Mouse (Mus musculus) kidney, postnatal 0 days (tissue): ENCODE measurements at regions not wholly inside any gene's neighbourhood (a gene's known extent, or its start where the extent isn't known, plus 50 kb on each side); places are given as distances from the start of the nearest gene placed in this dataset.

Source experiments
- ATAC-seq: fragments of 200-750 bp; cut with Nextera tagmentation; replicated peaks from 2 replicates; pipeline ENCODE4 v1.8.0; 2017; ENCODE audit warnings: low read depth, moderate number of reproducible peaks, moderate TSS enrichment, moderate library complexity; ENCODE audit not compliant: low FRiP score
- DNase-seq: peaks from one replicate; pipeline ENCODE4 v3.0.0-alpha.2; 2016; ENCODE audit warnings: low spot score
- H3K27ac ChIP-seq: fragments of 300-500 bp; sonication (generic); 2 replicates; pipeline ENCODE4 v1.5.1; 2014; ENCODE audit warnings: mild to moderate bottlenecking
- H3K27me3 ChIP-seq: fragments of 300-500 bp; sonication (generic); 2 replicates; pipeline ENCODE4 v1.6.1; 2014; ENCODE audit warnings: low read length, mixed read lengths; ENCODE audit not compliant: insufficient read depth
- H3K36me3 ChIP-seq: fragments of 300-500 bp; sonication (generic); 2 replicates; pipeline ENCODE4 v1.6.1; 2014; ENCODE audit warnings: low read length, mixed read lengths; ENCODE audit not compliant: insufficient read depth
- H3K4me1 ChIP-seq: fragments of 300-500 bp; sonication (generic); replicated peaks from 2 replicates; pipeline ENCODE4 v1.6.1; 2014; ENCODE audit warnings: antibody characterized with exemption, low read length, mixed read lengths; ENCODE audit not compliant: insufficient read depth
- H3K4me2 ChIP-seq: fragments of 300-500 bp; sonication (generic); 2 replicates; pipeline ENCODE4 v1.6.1; 2014; ENCODE audit warnings: mild to moderate bottlenecking, low read length, moderate library complexity, mixed read lengths
- H3K4me3 ChIP-seq: fragments of 300-500 bp; sonication (generic); replicated peaks from 2 replicates; pipeline ENCODE4 v1.5.1; 2014; ENCODE audit warnings: low read depth, low read length
- H3K9ac ChIP-seq: fragments of 300-500 bp; sonication (generic); 2 replicates; pipeline ENCODE4 v1.6.1; 2014; ENCODE audit warnings: low read depth, low read length
- H3K9me3 ChIP-seq: fragments of 300-500 bp; sonication (generic); replicated peaks from 2 replicates; pipeline ENCODE4 v1.6.1; 2016; ENCODE audit warnings: low read length, inconsistent platforms, mixed read lengths
- CTCF ChIP-seq: IDR thresholded peaks from 2 replicates; pipeline ENCODE4 v1.5.1; 2016; ENCODE audit warnings: antibody characterized with exemption, low read depth, mild to moderate bottlenecking, moderate library complexity
- WGBS: fragments of 180-500 bp; shearing (Covaris S2); extraction: QIAGEN DNeasy Blood & Tissue Kit; methylation state at CpG from one replicate; pipeline ENCODE4 v1.1.7; 2014; 5-methylcytosine and 5-hydroxymethylcytosine counted together

GRCm38 (mm10) chr19:23066726-23067125 lies 74.3 kb upstream of the Klf9 start:
- no peak for TF ChIP-seq CTCF
- Histone ChIP-seq H3K36me3 (no peaks in the 10 kb centered on the region), H3K9me3 (no peaks in the 10 kb centered on the region), H3K4me3 (no peak overlapping the region), H3K27me3 (no peaks in the 10 kb centered on the region), H3K9ac (no peak overlapping the region), H3K27ac (no peak overlapping the region), H3K4me2 (no peak overlapping the region), H3K4me1 (no peaks in the 10 kb centered on the region)
- DNase-seq (no peak), ATAC-seq (no peak)
- 91% methylated on average over 2 of the region's 2 CpGs for WGBS

GRCm38 (mm10) chr19:23068600-23068999 lies 72.4 kb upstream of the Klf9 start:
- Histone ChIP-seq H3K9me3 (no peaks in the 10 kb centered on the region), H3K27ac (no peak overlapping the region), H3K36me3 (no peaks in the 10 kb centered on the region), H3K4me3 (no peak overlapping the region), H3K4me2 (no peak overlapping the region), H3K27me3 (no peaks in the 10 kb centered on the region), H3K4me1 (no peaks in the 10 kb centered on the region), H3K9ac (no peak overlapping the region)
- no peak for TF ChIP-seq CTCF
- WGBS = 86% methylated on average over 3 of the region's 3 CpGs
- DNase-seq (no peak), ATAC-seq (no peak)

- TF ChIP-seq CTCF = no peak
- Histone ChIP-seq H3K9me3 (no peaks in the 10 kb centered on the region), H3K4me1 (no peaks in the 10 kb centered on the region), H3K4me2 (no peak overlapping the region), H3K27me3 (no peaks in the 10 kb centered on the region), H3K4me3 (no peak overlapping the region), H3K36me3 (no peaks in the 10 kb centered on the region), H3K27ac (no peak overlapping the region), H3K9ac (no peak overlapping the region)
- DNase-seq (no peak), ATAC-seq (no peak)
- WGBS = 81% methylated on average over 1 of the region's 1 CpGs
These were observed 71.4 kb upstream of the Klf9 start for GRCm38 (mm10) chr19:23069656-23070055.

GRCm38 (mm10) chr19:23071000-23071399 lies 70.0 kb upstream of the Klf9 start:
- Histone ChIP-seq H3K27me3 (no peaks in the 10 kb centered on the region), H3K9me3 (no peaks in the 10 kb centered on the region)
- TF ChIP-seq CTCF = no peak

GRCm38 (mm10) chr19:23074602-23075570 lies 66.1 kb upstream of the Klf9 start:
- Histone ChIP-seq H3K9me3 (no peaks in the 10 kb centered on the region), H3K9ac (no peak overlapping the region), H3K27ac (no peak overlapping the region), H3K4me2 (no peak overlapping the region), H3K4me1 (no peaks in the 10 kb centered on the region), H3K27me3 (no peaks in the 10 kb centered on the region), H3K4me3 (no peak overlapping the region), H3K36me3 (no peaks in the 10 kb centered on the region)
- DNase-seq (no peak), ATAC-seq (no peak)
- WGBS = 82% methylated on average over 14 of the region's 14 CpGs
- no peak for TF ChIP-seq CTCF

More at GRCm38 (mm10) chr19:23071000-23071399, 70.0 kb upstream of the Klf9 start:
- Histone ChIP-seq H3K4me3 (no peak overlapping the region), H3K9ac (no peak overlapping the region), H3K4me1 (no peaks in the 10 kb centered on the region), H3K27ac (no peak overlapping the region), H3K4me2 (no peak overlapping the region), H3K36me3 (no peaks in the 10 kb centered on the region)
- 89% methylated on average over 1 of the region's 1 CpGs for WGBS
- DNase-seq = no peak
- ATAC-seq = no peak

- H3K36me3 ChIP-seq = no peaks in the 10 kb centered on the region
- H3K4me3 ChIP-seq = no peak overlapping the region
- H3K9me3 ChIP-seq = no peaks in the 10 kb centered on the region
- TF ChIP-seq CTCF = no peak
- DNase-seq (peak; percentile 52), ATAC-seq (no peak)
- H3K27ac ChIP-seq = no peak overlapping the region
- H3K27me3 ChIP-seq = no peaks in the 10 kb centered on the region
- no peak overlapping the region for H3K9ac ChIP-seq
- no peak overlapping the region for H3K4me2 ChIP-seq
- WGBS = 54% methylated on average over 5 of the region's 5 CpGs
- no peaks in the 10 kb centered on the region for H3K4me1 ChIP-seq
These were observed 65.2 kb upstream of the Klf9 start for GRCm38 (mm10) chr19:23075790-23076189.
